8 mouse cellular contexts compared by ENCODE assay signal in the genomic region with DNA sequence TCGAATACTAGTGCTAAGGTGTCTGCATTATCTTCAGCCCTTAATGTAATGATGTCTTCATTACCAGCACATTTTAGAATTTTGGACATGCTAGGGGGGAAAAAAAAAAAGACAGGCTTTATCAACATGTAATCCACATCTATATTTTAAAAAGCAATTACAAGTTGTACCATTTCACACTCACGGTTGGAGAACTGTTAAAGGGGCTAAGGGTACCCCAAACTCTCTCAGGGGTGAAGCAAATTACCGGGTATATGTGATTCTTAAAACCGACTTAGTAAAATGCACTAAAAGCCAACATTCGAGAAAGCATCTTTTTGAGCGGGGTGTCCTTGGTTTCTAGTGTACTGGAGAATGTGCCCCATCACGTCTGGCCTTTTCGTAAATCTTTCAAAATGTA. TPM values are rescaled to one million over a fixed set of nuclear protein-coding genes. Genes with fewer than 3 reads are reported as not detected.
A peak's percentile ranks its signal among the peaks of the same experiment; 100 is the strongest.
DNase-seq lines count a peak whose midpoint lies in the region; ATAC-seq and TF ChIP-seq lines count a peak whose summit lies in the region.

No protein-coding gene starts in this region.

- no peak for TF ChIP-seq RAD21 in CH12.LX (IDR thresholded peaks at IDR 0.05; ENCODE audit: low read depth, low read length)

- dilution Hi-C loops in CH12.LX (cut with MboI; ENCODE audit: extremely low pct_ligation_motif_present, extremely low pct_unique_long_range_greater_than_20kb, low sequenced_read_pairs) = no loop called here

- H3K9me3 ChIP-seq in heart, embryonic 10.5 days = no peaks in the 10 kb centered on the region
- no peaks in the 10 kb centered on the region for H3K9me3 ChIP-seq in CH12.LX (replicated peaks; ENCODE audit: low read length)
- H3K9me3 ChIP-seq in forebrain, embryonic 15.5 days = no peaks in the 10 kb centered on the region
- no peaks in the 10 kb centered on the region for H3K9me3 ChIP-seq in liver, embryonic 15.5 days (replicated peaks)

- H3K4me2 ChIP-seq in CH12.LX (ENCODE audit: insufficient read depth, low read depth, poor library complexity, severe bottlenecking) = peak overlapping the region; percentile 93
- peak overlapping the region; percentile 57 for H3K4me2 ChIP-seq in forebrain, embryonic 15.5 days (replicated peaks)
- peak overlapping the region; percentile 77 for H3K4me2 ChIP-seq in liver, embryonic 15.5 days

- 12% methylated on average over 8 of the region's 8 CpGs for WGBS in heart, embryonic 10.5 days
- 10% methylated on average over 8 of the region's 8 CpGs for WGBS in forebrain, embryonic 15.5 days
- WGBS in liver, embryonic 15.5 days (ENCODE audit: insufficient replicate concordance) = 4% methylated on average over 8 of the region's 8 CpGs

- peak overlapping the region; percentile 78 for H3K4me3 ChIP-seq in heart, embryonic 10.5 days
- peak overlapping the region; percentile 74 to 79 (median 77) for H3K4me3 ChIP-seq in CH12.LX (replicated peaks in 1 of 3; ENCODE audit: low read depth in 2 of 3, low read length in 2 of 3, poor library complexity in 1 of 3)
- peak overlapping the region; percentile 58 for H3K4me3 ChIP-seq in forebrain, embryonic 15.5 days
- peak overlapping the region; percentile 83 for H3K4me3 ChIP-seq in liver, embryonic 15.5 days (replicated peaks)

- peaks cover 33% of the 10 kb centered on the region for H3K36me3 ChIP-seq in heart, embryonic 10.5 days
- peaks cover 28 to 40% of the 10 kb centered on the region in 2 experiments for H3K36me3 ChIP-seq in CH12.LX (replicated peaks in 1 of 2; ENCODE audit: control insufficient read depth in 1 of 2, insufficient read depth in 1 of 2, low read length in 1 of 2)
- peaks cover 18% of the 10 kb centered on the region; the same call in 1 of the 2 replicates for H3K36me3 ChIP-seq in forebrain, embryonic 15.5 days
- peaks cover 40% of the 10 kb centered on the region for H3K36me3 ChIP-seq in liver, embryonic 15.5 days (replicated peaks)

- no peak for TF ChIP-seq CTCF in CH12.LX (conservative IDR thresholded peaks at IDR 0.05 in 1 of 2, IDR thresholded peaks at IDR 0.05 in 1 of 2; ENCODE audit: low read depth in 2 of 2, low read length in 2 of 2)

- H3K9ac ChIP-seq in CH12.LX (ENCODE audit: insufficient read depth, low read depth) = peak overlapping the region; percentile 96
- H3K9ac ChIP-seq in forebrain, embryonic 15.5 days (replicated peaks) = peak overlapping the region; percentile 49
- peak overlapping the region; percentile 71 for H3K9ac ChIP-seq in liver, embryonic 15.5 days

- ATAC-seq in forebrain, embryonic 15.5 days (replicated peaks) = no peak
- ATAC-seq in liver, embryonic 15.5 days (ENCODE audit: insufficient read depth) = no peak

- intact Hi-C loops in heart, postnatal 36 days (cut with DNase I) = no loop called here

- H3K4me1 ChIP-seq in heart, embryonic 10.5 days = peaks cover 11% of the 10 kb centered on the region
- H3K4me1 ChIP-seq in CH12.LX (ENCODE audit: control insufficient read depth in 1 of 2, insufficient read depth in 2 of 2) = peaks cover 0 to 36% of the 10 kb centered on the region in 2 experiments; a peak in 2 of 4 replicates
- H3K4me1 ChIP-seq in forebrain, embryonic 15.5 days = peaks cover 45% of the 10 kb centered on the region
- peaks cover 47% of the 10 kb centered on the region for H3K4me1 ChIP-seq in liver, embryonic 15.5 days (replicated peaks)

- DNase-seq in heart, embryonic 10.5 days (ENCODE audit: low spot score) = no peak
- no peak for DNase-seq in heart, postnatal 36 days
- DNase-seq in CH12.LX (ENCODE audit: extremely low read depth) = no peak
- no peak for DNase-seq in adipocyte (ENCODE audit: low spot score)
- no peak for DNase-seq in gastrocnemius, adult 8-10 months (ENCODE audit: low spot score in 2 of 2)
- no peak for DNase-seq in urinary bladder, postnatal 25 days (ENCODE audit: low spot score)

- TF ChIP-seq EP300 in CH12.LX (IDR thresholded peaks at IDR 0.05; ENCODE audit: low read length) = no peak

- H3K27ac ChIP-seq in heart, embryonic 10.5 days = peak overlapping the region; percentile 91
- H3K27ac ChIP-seq in CH12.LX (ENCODE audit: insufficient read depth, low read depth) = peak overlapping the region; percentile 53
- no peak overlapping the region for H3K27ac ChIP-seq in forebrain, embryonic 15.5 days (replicated peaks)
- H3K27ac ChIP-seq in liver, embryonic 15.5 days (replicated peaks) = peak overlapping the region; percentile 85

- no peaks in the 10 kb centered on the region for H3K27me3 ChIP-seq in heart, embryonic 10.5 days (ENCODE audit: insufficient read depth, poor library complexity, severe bottlenecking)
- no peaks in the 10 kb centered on the region for H3K27me3 ChIP-seq in CH12.LX (replicated peaks)
- H3K27me3 ChIP-seq in forebrain, embryonic 15.5 days = no peaks in the 10 kb centered on the region
- no peaks in the 10 kb centered on the region for H3K27me3 ChIP-seq in liver, embryonic 15.5 days

- no peak for TF ChIP-seq POLR2A in CH12.LX (IDR thresholded peaks at IDR 0.05; ENCODE audit: low read depth, low read length)

- H3K79me2 ChIP-seq in CH12.LX (replicated peaks; ENCODE audit: control insufficient read depth, extremely low read depth, insufficient read depth, poor library complexity, severe bottlenecking) = peaks cover 42% of the 10 kb centered on the region

- in situ Hi-C loops in CH12.LX (cut with MboI; ENCODE audit: low pct_ligation_motif_present, low pct_unique_long_range_greater_than_20kb, low sequenced_read_pairs) = no loop called here

TF ChIP-seq in CH12.LX, 34 proteins besides CTCF, POLR2A, EP300 and RAD21:
- TF ChIP-seq ZKSCAN1 (IDR thresholded peaks at IDR 0.05; ENCODE audit: borderline replicate concordance, low read depth, low read length) (no peak), SMC3 (IDR thresholded peaks at IDR 0.05; ENCODE audit: low read depth, low read length) (no peak), GABPA (IDR thresholded peaks at IDR 0.05; ENCODE audit: insufficient replicate concordance, low read depth, low read length) (no peak), BHLHE40 (IDR thresholded peaks at IDR 0.05; ENCODE audit: low read depth, low read length) (no peak), MAFK (IDR thresholded peaks at IDR 0.05; ENCODE audit: insufficient replicate concordance, low read length) (no peak), ETS1 (conservative IDR thresholded peaks at IDR 0.05; ENCODE audit: low read depth, low read length) (no peak), IRF4 (IDR thresholded peaks at IDR 0.05; ENCODE audit: low read depth, low read length) (no peak), SIN3A (IDR thresholded peaks at IDR 0.05; ENCODE audit: low read length) (no peak), MXI1 (IDR thresholded peaks at IDR 0.05; ENCODE audit: low read depth, low read length) (no peak), MYC (IDR thresholded peaks at IDR 0.05; ENCODE audit: low read depth, low read length) (no peak), KAT2A (IDR thresholded peaks at IDR 0.05; ENCODE audit: insufficient replicate concordance, low read length) (no peak), USF2 (conservative IDR thresholded peaks at IDR 0.05; ENCODE audit: low read depth, low read length) (no peak), RCOR1 (conservative IDR thresholded peaks at IDR 0.05; ENCODE audit: low read depth, low read length) (no peak)
TF ChIP-seq in CH12.LX: peak in this region for 0.

RNA-seq across cellular contexts. Expression of gene Pcna, which starts 1.2 kb away (rescaled TPM):
- 217 and 273 TPM in 2 replicates for polyA plus RNA-seq in heart, embryonic 10.5 days (2016; fragmentation: Nextera tagmentation; extraction: Ambion mirVana)
- total RNA-seq in heart, postnatal 36 days (2021) = 10 to 100 TPM; 35.1 to 43.6 TPM
- total RNA-seq in CH12.LX (2012; rRNA removed) (354 and 466 TPM in 2 replicates), CH12.LX (2014; rRNA removed) (839 and 915 TPM in 2 replicates)
- polyA plus RNA-seq in CH12.LX (2012; ENCODE audit: insufficient read length, low read depth) = 550 and 554 TPM in 2 replicates
- polyA plus RNA-seq in forebrain, embryonic 15.5 days (2015; fragmentation: Nextera tagmentation; extraction: Ambion mirVana) = 190 and 193 TPM in 2 replicates
- polyA plus RNA-seq in liver, embryonic 15.5 days (2015; fragmentation: Nextera tagmentation; extraction: Ambion mirVana) = 249 and 274 TPM in 2 replicates
- 10 to 100 TPM; 19.1 to 21.7 (median 20.9) TPM for total RNA-seq in gastrocnemius, adult 8-10 months (2022)

RNA-seq across cellular contexts. Expression of gene Tmem230, which starts 4.3 kb away (rescaled TPM):
- 39.4 TPM in 2 replicates for polyA plus RNA-seq in heart, embryonic 10.5 days (2016; fragmentation: Nextera tagmentation; extraction: Ambion mirVana)
- total RNA-seq in heart, postnatal 36 days (2021) = 10 to 100 TPM; 23.6 to 26.1 TPM
- 20.3 and 27.7 TPM in 2 replicates for total RNA-seq in CH12.LX (2012; rRNA removed)
- total RNA-seq in CH12.LX (2014; rRNA removed) = 34.7 and 35.2 TPM in 2 replicates
- polyA plus RNA-seq in CH12.LX (2012; ENCODE audit: insufficient read length, low read depth) = 28.9 and 38.2 TPM in 2 replicates
- 47.1 and 47.2 TPM in 2 replicates for polyA plus RNA-seq in forebrain, embryonic 15.5 days (2015; fragmentation: Nextera tagmentation; extraction: Ambion mirVana)
- 14.7 and 15.5 TPM in 2 replicates for polyA plus RNA-seq in liver, embryonic 15.5 days (2015; fragmentation: Nextera tagmentation; extraction: Ambion mirVana)
- total RNA-seq in gastrocnemius, adult 8-10 months (2022) = 10 to 100 TPM; 25.1 to 30.6 (median 28.4) TPM

RNA-seq across cellular contexts. Expression of gene Cds2, which starts 11.0 kb away (rescaled TPM):
- polyA plus RNA-seq in heart, embryonic 10.5 days (2016; fragmentation: Nextera tagmentation; extraction: Ambion mirVana) = 20.0 and 20.4 TPM in 2 replicates
- total RNA-seq in heart, postnatal 36 days (2021) = 10 to 100 TPM; 80.8 to 84.3 TPM
- total RNA-seq in CH12.LX (2012; rRNA removed) (18.7 and 20.3 TPM in 2 replicates), CH12.LX (2014; rRNA removed) (15.9 and 21.2 TPM in 2 replicates)
- polyA plus RNA-seq in CH12.LX (2012; ENCODE audit: insufficient read length, low read depth) = 26.0 and 38.9 TPM in 2 replicates
- 25.7 and 27.6 TPM in 2 replicates for polyA plus RNA-seq in forebrain, embryonic 15.5 days (2015; fragmentation: Nextera tagmentation; extraction: Ambion mirVana)
- 8.8 and 9.6 TPM in 2 replicates for polyA plus RNA-seq in liver, embryonic 15.5 days (2015; fragmentation: Nextera tagmentation; extraction: Ambion mirVana)
- 10 to 100 TPM; 13.4 to 20.7 (median 15.7) TPM for total RNA-seq in gastrocnemius, adult 8-10 months (2022)
